Mouse (Mus musculus) kidney, adult 18-20 months (tissue): ENCODE results near the gene Mxi1.

Experiments
- DNase-seq: peaks from one replicate; pipeline ENCODE4 v3.0.0; 2021

The Mxi1 gene

GRCm38 (mm10) chr19:53303382-53303781, 6.9 kb upstream of the Mxi1 start:
- no peak for DNase-seq

- DNase-seq: no peak
These were observed 4.7 kb upstream of the Mxi1 start for GRCm38 (mm10) chr19:53305621-53306020.

GRCm38 (mm10) chr19:53306706-53307105, 3.6 kb upstream of the Mxi1 start:
- no peak for DNase-seq

- DNase-seq: no peak
These were observed 3.1 kb upstream of the Mxi1 start for GRCm38 (mm10) chr19:53307219-53307618.

GRCm38 (mm10) chr19:53309631-53310030, 687 bp upstream of the Mxi1 start:
- no peak for DNase-seq

- DNase-seq: peak; percentile 55
These were observed 629 bp downstream of the Mxi1 start for GRCm38 (mm10) chr19:53310771-53311523.

- peak; percentile 57 for DNase-seq
These were observed 1.4 kb downstream of the Mxi1 start for GRCm38 (mm10) chr19:53311524-53312335.

GRCm38 (mm10) chr19:53312336-53312871, 2.1 kb downstream of the Mxi1 start:
- DNase-seq: peak; percentile 64

GRCm38 (mm10) chr19:53312951-53313683, 2.8 kb downstream of the Mxi1 start:
- peak; percentile 69 for DNase-seq

- DNase-seq: peak; percentile 100
These were observed 3.5 kb downstream of the Mxi1 start for GRCm38 (mm10) chr19:53313684-53314443.

- DNase-seq: no peak
These were observed 4.4 kb downstream of the Mxi1 start for GRCm38 (mm10) chr19:53314530-53315208.

- no peak for DNase-seq
These were observed 4.9 kb downstream of the Mxi1 start for GRCm38 (mm10) chr19:53315209-53315654.

- no peak for DNase-seq
These were observed 5.8 kb downstream of the Mxi1 start for GRCm38 (mm10) chr19:53316105-53316504.

- DNase-seq: no peak
These were observed 6.6 kb downstream of the Mxi1 start for GRCm38 (mm10) chr19:53316963-53317362.

GRCm38 (mm10) chr19:53318143-53319132, 8.1 kb downstream of the Mxi1 start:
- no peak for DNase-seq

- DNase-seq: no peak
These were observed 10.2 kb downstream of the Mxi1 start for GRCm38 (mm10) chr19:53320264-53321110.

GRCm38 (mm10) chr19:53321273-53321672, 11.0 kb downstream of the Mxi1 start:
- DNase-seq: no peak

GRCm38 (mm10) chr19:53322438-53323048, 12.2 kb downstream of the Mxi1 start:
- DNase-seq: no peak

GRCm38 (mm10) chr19:53324866-53325265, 14.5 kb downstream of the Mxi1 start:
- DNase-seq: no peak
